Mouse (Mus musculus) neutrophil, adult 59 days (primary cell): ENCODE data around the gene AC153137.1. TPM values are rescaled to one million over a fixed set of nuclear protein-coding genes. Genes with fewer than 3 reads are reported as not detected.

Experiments
- total RNA-seq, 2 experiments: library from RNA; stranded (reverse); gene quantifications; 1 replicate in 1 of 2; 2 replicates in 1 of 2; pipeline ENCODE4 v1.2.4; 2023

Gene AC153137.1
- not detected for total RNA-seq

GRCm38 (mm10) chr1:30977868-30978267, at the start of gene AC153137.1:
TSS of gene AC153137.1 (minus strand) at chr1:30977968.

Other genes with a start within 250 kb of the AC153137.1 start
- gene Phf3, start 104.0 kb downstream of the AC153137.1 start, total RNA-seq: 10 to 100 TPM; 85.2 to 92.8 TPM
- not detected for gene Lgsn, start 198.4 kb upstream of the AC153137.1 start, total RNA-seq
- under 1 TPM in 1 of 2 experiments, not detected in 1; 0.84 TPM for gene 4931428L18Rik, start 244.7 kb upstream of the AC153137.1 start, total RNA-seq
- gene Pih1d3, start 244.9 kb upstream of the AC153137.1 start, total RNA-seq: not detected